Mouse (Mus musculus) brain, embryonic 14.5 days (tissue): ENCODE results near the gene Ube2m.

Source experiments
- CTCF ChIP-seq: fragments of 200-500 bp; IDR thresholded peaks from 2 replicates; pipeline ENCODE4 v1.5.1; 2012; ENCODE audit warnings: inconsistent platforms, mild to moderate bottlenecking, moderate library complexity, borderline replicate concordance; ENCODE audit not compliant: insufficient read depth, insufficient read length; ENCODE audit errors: extremely low read depth
- POLR2A ChIP-seq: fragments of 200-500 bp; IDR thresholded peaks from 2 replicates; pipeline ENCODE4 v1.6.1; 2012; ENCODE audit warnings: mild to moderate bottlenecking, inconsistent platforms, borderline replicate concordance; ENCODE audit not compliant: poor library complexity, insufficient read depth, insufficient read length, severe bottlenecking; ENCODE audit errors: extremely low read depth

- TF ChIP-seq CTCF: no peak
- TF ChIP-seq POLR2A: no peak
Measured at GRCm38 (mm10) chr7:13038621-13039169, 620 bp upstream of the Ube2m start.
